Mouse (Mus musculus): ENCODE results near the gene Fbxo28. TPM values are rescaled to one million over a fixed set of nuclear protein-coding genes. Genes with fewer than 3 reads are reported as not detected.
"Not testable (repeated sequence)": the region's sequence is repeated elsewhere in the genome, so short reads cannot be mapped to it uniquely, and the experiment has no call there.

Fbxo28 gene
- polyA plus RNA-seq, 1 experiment from 2014 or later, result 21.1 TPM

DNA sequence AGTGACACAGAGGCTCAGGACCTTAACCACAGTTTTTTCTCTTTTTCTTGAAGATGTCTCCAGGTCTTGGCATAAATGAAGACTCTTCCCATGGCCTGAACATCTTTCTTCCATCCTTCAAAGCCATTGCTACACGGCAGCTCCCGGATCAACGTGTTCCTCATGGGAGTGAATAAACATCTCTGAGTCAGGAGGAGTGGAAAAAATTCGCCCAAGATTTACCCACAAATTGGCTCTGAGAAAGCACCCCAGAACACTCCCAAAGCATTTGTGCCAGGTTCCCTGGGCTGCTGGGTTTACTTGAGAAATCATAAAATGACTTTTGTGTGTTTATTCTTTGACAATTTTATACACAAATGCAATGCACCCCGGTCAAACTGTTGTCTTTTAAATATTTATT is 38.5 kb downstream of the Fbxo28 start:
- no peak overlapping the region for H3K27ac ChIP-seq (ENCODE audit: low read length)
- 93% methylated on average over 5 of the region's 5 CpGs for WGBS
- no peak for ATAC-seq

DNA sequence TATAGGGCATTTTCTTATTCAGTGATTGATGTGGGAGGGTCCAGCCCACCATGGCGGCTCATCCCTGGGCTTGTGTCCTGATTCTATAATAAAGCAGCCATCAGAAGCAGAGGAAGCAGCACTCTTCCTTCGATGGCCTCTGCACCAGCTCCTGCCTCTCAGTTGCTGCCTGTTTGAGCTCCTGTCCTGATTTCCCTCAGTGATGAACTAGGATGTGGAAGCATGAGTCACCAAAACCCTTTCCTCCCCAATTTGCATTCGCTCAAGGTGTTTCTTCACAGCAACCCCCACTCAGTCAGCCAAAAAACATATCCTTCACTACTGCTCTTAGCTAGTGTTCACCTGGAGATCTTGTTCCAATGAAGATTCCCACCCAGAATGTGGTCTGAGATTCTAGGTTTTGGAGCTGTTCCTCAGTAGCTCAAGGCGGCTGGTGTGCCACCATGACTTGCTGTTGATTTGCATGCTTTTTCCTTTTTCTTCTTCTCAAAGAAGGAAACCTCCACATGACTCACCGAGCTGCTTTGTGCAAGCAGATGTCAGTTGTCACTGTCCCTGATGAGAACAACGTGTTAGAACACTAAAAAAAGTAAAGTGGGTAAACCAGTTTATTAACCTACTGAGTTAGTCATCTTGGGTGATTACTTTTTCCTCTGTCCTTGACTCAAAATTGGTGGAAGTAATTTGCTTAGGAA is 39.1 kb downstream of the Fbxo28 start:
- no peak for ATAC-seq
- H3K27ac ChIP-seq (ENCODE audit: low read length), result no peak overlapping the region
- 92% methylated on average over 6 of the region's 6 CpGs for WGBS
- no peak overlapping the region for H3K4me3 ChIP-seq (ENCODE audit: low read depth, low read length)
- no peaks in the 10 kb centered on the region for H3K27me3 ChIP-seq (ENCODE audit: control insufficient read depth, insufficient read depth, low read depth, low read length)
- no peaks in the 10 kb centered on the region for H3K36me3 ChIP-seq (ENCODE audit: control insufficient read depth, insufficient read depth, low read length)
- H3K4me1 ChIP-seq (ENCODE audit: control insufficient read depth, insufficient read depth, low read length), result no peaks in the 10 kb centered on the region
- H3K4me2 ChIP-seq (ENCODE audit: low read length), result no peak overlapping the region
- no peak overlapping the region for H3K9ac ChIP-seq (ENCODE audit: low read depth, low read length)
- 0 out of 2 replicates have a peak, but pooled peaks cover 2% of the 10 kb centered on the region for H3K9me3 ChIP-seq (replicated peaks; ENCODE audit: control insufficient read depth, low read length, poor library complexity, severe bottlenecking)

More for the DNA sequence above, 38.5 kb downstream of the Fbxo28 start:
- H3K36me3 ChIP-seq (ENCODE audit: control insufficient read depth, insufficient read depth, low read length), result no peaks in the 10 kb centered on the region
- no peak overlapping the region for H3K4me2 ChIP-seq (ENCODE audit: low read length)
- H3K4me3 ChIP-seq (ENCODE audit: low read depth, low read length), result no peak overlapping the region
- H3K9ac ChIP-seq (ENCODE audit: low read depth, low read length), result no peak overlapping the region
- 0 out of 2 replicates have a peak, but pooled peaks cover 2% of the 10 kb centered on the region for H3K9me3 ChIP-seq (replicated peaks; ENCODE audit: control insufficient read depth, low read length, poor library complexity, severe bottlenecking)
- no peaks in the 10 kb centered on the region for H3K4me1 ChIP-seq (ENCODE audit: control insufficient read depth, insufficient read depth, low read length)
- no peaks in the 10 kb centered on the region for H3K27me3 ChIP-seq (ENCODE audit: control insufficient read depth, insufficient read depth, low read depth, low read length)

DNA sequence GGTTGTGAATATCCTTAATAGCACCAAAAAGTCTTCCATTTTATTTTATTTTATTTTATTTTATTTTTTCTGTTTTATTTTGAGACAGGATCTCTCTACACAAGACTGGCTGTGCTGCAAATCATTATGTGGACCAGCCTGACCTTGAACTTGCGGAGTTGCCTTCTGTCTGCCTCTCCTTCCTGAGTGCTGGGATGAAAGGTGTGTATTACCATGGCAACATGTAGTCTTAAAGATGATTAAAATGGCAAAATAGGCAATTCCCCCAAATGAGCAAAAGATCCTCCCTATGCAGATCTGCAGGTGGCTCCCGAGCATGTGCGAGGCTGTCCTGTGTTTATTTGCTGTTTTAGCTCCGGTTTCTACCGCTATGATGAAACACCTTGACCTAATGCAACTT is 43.6 kb downstream of the Fbxo28 start:
- H3K4me3 ChIP-seq (ENCODE audit: low read depth, low read length), result no peak overlapping the region
- ATAC-seq, result no peak
- no peaks in the 10 kb centered on the region for H3K4me1 ChIP-seq (ENCODE audit: control insufficient read depth, insufficient read depth, low read length)
- H3K27me3 ChIP-seq (ENCODE audit: control insufficient read depth, insufficient read depth, low read depth, low read length), result no peaks in the 10 kb centered on the region
- no peak overlapping the region for H3K27ac ChIP-seq (ENCODE audit: low read length)
- H3K9me3 ChIP-seq (replicated peaks; ENCODE audit: control insufficient read depth, low read length, poor library complexity, severe bottlenecking), result 0 out of 2 replicates have a peak, but pooled peaks cover 3% of the 10 kb centered on the region
- no peak overlapping the region for H3K9ac ChIP-seq (ENCODE audit: low read depth, low read length)
- WGBS, result 93% methylated on average over 5 of the region's 5 CpGs
- no peaks in the 10 kb centered on the region for H3K36me3 ChIP-seq (ENCODE audit: control insufficient read depth, insufficient read depth, low read length)
- H3K4me2 ChIP-seq (ENCODE audit: low read length), result no peak overlapping the region

DNA sequence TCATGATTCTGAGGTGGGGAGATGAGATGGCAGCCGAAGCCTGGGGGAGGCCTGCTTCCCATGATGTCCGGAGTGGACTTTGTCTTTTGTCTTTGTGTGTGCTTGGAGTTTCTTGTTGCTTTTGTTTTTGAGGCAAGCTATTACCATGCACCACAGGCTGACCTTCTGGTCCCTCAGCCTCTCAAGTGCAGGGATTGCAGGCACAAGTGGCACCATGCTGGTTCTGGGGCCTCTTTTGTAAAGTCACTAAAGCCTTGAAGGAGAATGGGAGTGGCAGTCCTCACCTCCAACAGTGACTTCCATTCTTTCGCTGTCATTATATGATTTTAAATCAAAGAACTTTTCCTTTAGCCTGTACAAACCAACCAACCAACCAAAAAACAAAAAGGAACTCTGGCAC is 44.2 kb downstream of the Fbxo28 start:
- no peaks in the 10 kb centered on the region for H3K4me1 ChIP-seq (ENCODE audit: control insufficient read depth, insufficient read depth, low read length)
- WGBS, result 35% methylated on average over 3 of the region's 3 CpGs
- H3K9me3 ChIP-seq (replicated peaks; ENCODE audit: control insufficient read depth, low read length, poor library complexity, severe bottlenecking), result 0 out of 2 replicates have a peak, but pooled peaks cover 3% of the 10 kb centered on the region
- H3K4me3 ChIP-seq (ENCODE audit: low read depth, low read length), result no peak overlapping the region
- no peak overlapping the region for H3K27ac ChIP-seq (ENCODE audit: low read length)
- H3K36me3 ChIP-seq (ENCODE audit: control insufficient read depth, insufficient read depth, low read length), result no peaks in the 10 kb centered on the region
- H3K4me2 ChIP-seq (ENCODE audit: low read length), result no peak overlapping the region
- H3K27me3 ChIP-seq (ENCODE audit: control insufficient read depth, insufficient read depth, low read depth, low read length), result no peaks in the 10 kb centered on the region
- no peak overlapping the region for H3K9ac ChIP-seq (ENCODE audit: low read depth, low read length)
- no peak for ATAC-seq

DNA sequence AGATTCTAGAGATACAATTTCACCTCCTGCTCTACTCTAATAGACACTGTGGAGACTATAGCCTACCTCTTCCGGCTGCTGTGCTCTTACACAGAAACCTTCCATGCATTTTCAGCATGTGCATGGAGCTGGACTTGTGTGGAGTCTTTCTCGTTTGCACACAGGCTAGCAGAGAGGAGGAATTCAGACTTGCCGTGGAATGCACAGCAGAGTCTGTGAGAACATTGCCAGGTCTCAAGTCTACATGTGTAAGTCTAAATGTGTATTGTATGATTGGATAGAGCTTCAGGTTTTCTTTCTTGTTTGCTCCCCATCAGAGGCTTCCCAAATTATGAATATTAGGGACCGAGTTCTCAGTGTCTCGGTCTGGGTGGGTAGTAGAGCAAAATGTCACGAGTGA is 44.6 kb downstream of the Fbxo28 start:
- H3K4me1 ChIP-seq (ENCODE audit: control insufficient read depth, insufficient read depth, low read length), result no peaks in the 10 kb centered on the region
- H3K9ac ChIP-seq (ENCODE audit: low read depth, low read length), result no peak overlapping the region
- no peak overlapping the region for H3K27ac ChIP-seq (ENCODE audit: low read length)
- H3K27me3 ChIP-seq (ENCODE audit: control insufficient read depth, insufficient read depth, low read depth, low read length), result no peaks in the 10 kb centered on the region
- no peak overlapping the region for H3K4me2 ChIP-seq (ENCODE audit: low read length)
- H3K36me3 ChIP-seq (ENCODE audit: control insufficient read depth, insufficient read depth, low read length), result no peaks in the 10 kb centered on the region
- 67% methylated on average over 6 of the region's 6 CpGs for WGBS
- H3K9me3 ChIP-seq (replicated peaks; ENCODE audit: control insufficient read depth, low read length, poor library complexity, severe bottlenecking), result 0 out of 2 replicates have a peak, but pooled peaks cover 3% of the 10 kb centered on the region
- no peak for ATAC-seq
- H3K4me3 ChIP-seq (ENCODE audit: low read depth, low read length), result no peak overlapping the region

DNA sequence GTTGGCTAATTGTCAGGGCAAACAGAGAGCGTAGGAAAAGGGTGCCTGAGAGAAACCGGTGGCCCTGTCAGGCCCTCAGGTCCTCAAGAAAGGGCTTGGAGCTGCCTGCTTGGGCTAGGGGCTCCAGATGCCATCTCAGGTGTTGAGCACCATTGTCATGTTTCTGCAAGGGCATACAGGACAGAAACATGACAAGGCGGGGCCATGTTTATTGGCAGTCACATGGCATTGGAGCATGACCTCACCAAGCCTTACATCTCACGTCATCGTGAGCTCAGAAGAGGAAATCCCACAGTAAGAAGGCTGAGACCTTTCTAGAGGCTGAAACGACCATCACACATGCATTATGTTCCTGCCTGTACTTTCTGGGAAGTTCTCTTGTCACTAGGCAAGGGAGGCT is 45.3 kb downstream of the Fbxo28 start:
- no peak for ATAC-seq
- 89% methylated on average over 6 of the region's 6 CpGs for WGBS

DNA sequence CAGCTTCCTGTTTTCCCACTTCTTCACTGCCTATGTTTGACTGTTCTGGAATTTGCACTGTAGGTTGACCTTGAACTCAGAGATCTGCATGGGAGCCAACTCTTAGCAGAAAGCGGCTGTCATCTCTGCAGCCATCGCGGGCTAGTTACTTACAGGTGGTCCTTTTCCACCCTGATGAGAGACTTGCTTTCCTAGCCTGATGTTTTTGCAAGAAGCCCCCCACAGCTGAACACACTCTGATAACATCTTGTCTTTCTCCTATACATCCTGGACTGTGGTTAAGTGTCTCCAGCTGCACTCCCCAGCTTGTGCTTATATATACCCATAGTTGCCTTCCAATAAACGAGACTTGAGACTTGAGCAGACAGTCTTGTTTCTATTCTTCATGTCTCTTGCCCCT is 49.1 kb downstream of the Fbxo28 start:
- H3K4me3 ChIP-seq (ENCODE audit: low read depth, low read length), result no peak overlapping the region
- no peaks in the 10 kb centered on the region for H3K36me3 ChIP-seq (ENCODE audit: control insufficient read depth, insufficient read depth, low read length)
- H3K9me3 ChIP-seq (replicated peaks; ENCODE audit: control insufficient read depth, low read length, poor library complexity, severe bottlenecking), result 0 out of 2 replicates have a peak, but pooled peaks cover 3% of the 10 kb centered on the region
- no peaks in the 10 kb centered on the region for H3K4me1 ChIP-seq (ENCODE audit: control insufficient read depth, insufficient read depth, low read length)
- H3K9ac ChIP-seq (ENCODE audit: low read depth, low read length), result no peak overlapping the region
- H3K4me2 ChIP-seq (ENCODE audit: low read length), result no peak overlapping the region
- no peak for ATAC-seq
- WGBS, result 89% methylated on average over 4 of the region's 4 CpGs
- H3K27ac ChIP-seq (ENCODE audit: low read length), result no peak overlapping the region
- no peaks in the 10 kb centered on the region for H3K27me3 ChIP-seq (ENCODE audit: control insufficient read depth, insufficient read depth, low read depth, low read length)

More for the DNA sequence above, 45.3 kb downstream of the Fbxo28 start:
- no peaks in the 10 kb centered on the region for H3K36me3 ChIP-seq (ENCODE audit: control insufficient read depth, insufficient read depth, low read length)
- no peak overlapping the region for H3K4me3 ChIP-seq (ENCODE audit: low read depth, low read length)
- H3K4me1 ChIP-seq (ENCODE audit: control insufficient read depth, insufficient read depth, low read length), result no peaks in the 10 kb centered on the region
- no peaks in the 10 kb centered on the region for H3K27me3 ChIP-seq (ENCODE audit: control insufficient read depth, insufficient read depth, low read depth, low read length)
- 0 out of 2 replicates have a peak, but pooled peaks cover 3% of the 10 kb centered on the region for H3K9me3 ChIP-seq (replicated peaks; ENCODE audit: control insufficient read depth, low read length, poor library complexity, severe bottlenecking)
- no peak overlapping the region for H3K9ac ChIP-seq (ENCODE audit: low read depth, low read length)
- H3K27ac ChIP-seq (ENCODE audit: low read length), result no peak overlapping the region
- no peak overlapping the region for H3K4me2 ChIP-seq (ENCODE audit: low read length)

DNA sequence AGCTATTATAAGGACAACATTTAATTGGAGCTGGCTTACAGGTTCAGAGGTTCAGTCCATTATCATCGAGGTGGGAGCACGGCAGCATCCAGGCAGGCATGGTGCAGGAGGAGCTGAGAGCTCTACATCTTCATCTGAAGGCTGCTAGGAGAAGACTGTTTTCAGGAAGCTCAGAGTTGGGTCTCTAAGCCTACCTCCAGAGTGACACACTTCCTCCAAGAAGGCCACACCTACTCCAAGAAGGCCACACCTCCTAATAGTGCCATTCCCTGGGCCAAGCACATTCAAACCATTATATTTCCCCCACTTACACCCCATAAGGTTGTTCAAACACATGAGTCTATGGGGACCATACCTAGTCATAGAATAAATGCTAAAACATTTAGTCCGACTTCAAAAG is 50.7 kb downstream of the Fbxo28 start:
- not testable (repeated sequence) for H3K27me3 ChIP-seq (ENCODE audit: control insufficient read depth, insufficient read depth, low read depth, low read length); H3K9ac ChIP-seq (ENCODE audit: low read depth, low read length); H3K4me2 ChIP-seq (ENCODE audit: low read length); H3K27ac ChIP-seq (ENCODE audit: low read length); H3K4me1 ChIP-seq (ENCODE audit: control insufficient read depth, insufficient read depth, low read length); ATAC-seq; H3K4me3 ChIP-seq (ENCODE audit: low read depth, low read length); H3K9me3 ChIP-seq (replicated peaks; ENCODE audit: control insufficient read depth, low read length, poor library complexity, severe bottlenecking); H3K36me3 ChIP-seq (ENCODE audit: control insufficient read depth, insufficient read depth, low read length)
- WGBS, result 91% methylated on average over 3 of the region's 3 CpGs

DNA sequence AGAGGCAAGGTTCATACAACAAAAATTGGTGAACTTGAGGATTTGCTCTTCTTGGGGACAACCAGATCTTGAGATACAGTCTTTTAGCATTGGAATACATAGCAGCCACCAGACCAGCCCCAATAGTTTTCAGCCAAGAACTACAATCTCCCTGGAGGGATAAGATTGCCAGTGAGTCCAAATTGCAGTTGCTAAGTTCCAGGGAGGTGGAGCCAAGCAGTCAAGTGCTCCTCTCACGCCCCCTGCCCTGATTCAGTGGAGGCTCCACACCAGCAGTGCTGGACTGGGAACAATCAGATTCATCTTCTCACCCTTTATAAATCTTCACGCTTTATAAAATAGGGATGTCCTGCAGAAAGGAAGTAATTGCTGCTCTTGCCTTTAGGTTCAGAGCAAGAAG is 51.6 kb downstream of the Fbxo28 start:
- ATAC-seq, result no peak
- Histone ChIP-seq H3K4me1 (ENCODE audit: control insufficient read depth, insufficient read depth, low read length) (no peaks in the 10 kb centered on the region), H3K36me3 (ENCODE audit: control insufficient read depth, insufficient read depth, low read length) (no peaks in the 10 kb centered on the region), H3K27me3 (ENCODE audit: control insufficient read depth, insufficient read depth, low read depth, low read length) (no peaks in the 10 kb centered on the region), H3K9me3 (replicated peaks; ENCODE audit: control insufficient read depth, low read length, poor library complexity, severe bottlenecking) (0 out of 2 replicates have a peak, but pooled peaks cover 2% of the 10 kb centered on the region), H3K4me3 (ENCODE audit: low read depth, low read length) (no peak overlapping the region), H3K4me2 (ENCODE audit: low read length) (no peak overlapping the region), H3K9ac (ENCODE audit: low read depth, low read length) (no peak overlapping the region), H3K27ac (ENCODE audit: low read length) (no peak overlapping the region)
- WGBS, result 62% methylated on average over 2 of the region's 2 CpGs

All from midbrain, embryonic 16.5 days (tissue).